Mouse (Mus musculus): ENCODE measurements at regions not wholly inside any gene's neighbourhood (a gene's known extent, or its start where the extent isn't known, plus 50 kb on each side); places are given as distances from the start of the nearest gene placed in this dataset.

- no peak for DNase-seq (ENCODE audit: low spot score)
Measured at GRCm38 (mm10) chr7:37230641-37231347, 532.9 kb downstream of the Tshz3 start.

- DNase-seq (ENCODE audit: low spot score): no peak
Measured at GRCm38 (mm10) chr7:37240832-37241231, 532.6 kb downstream of the Zfp536 start.

- DNase-seq (ENCODE audit: low spot score): no peak
Measured at GRCm38 (mm10) chr7:37241781-37242180, 531.7 kb downstream of the Zfp536 start.

DNA sequence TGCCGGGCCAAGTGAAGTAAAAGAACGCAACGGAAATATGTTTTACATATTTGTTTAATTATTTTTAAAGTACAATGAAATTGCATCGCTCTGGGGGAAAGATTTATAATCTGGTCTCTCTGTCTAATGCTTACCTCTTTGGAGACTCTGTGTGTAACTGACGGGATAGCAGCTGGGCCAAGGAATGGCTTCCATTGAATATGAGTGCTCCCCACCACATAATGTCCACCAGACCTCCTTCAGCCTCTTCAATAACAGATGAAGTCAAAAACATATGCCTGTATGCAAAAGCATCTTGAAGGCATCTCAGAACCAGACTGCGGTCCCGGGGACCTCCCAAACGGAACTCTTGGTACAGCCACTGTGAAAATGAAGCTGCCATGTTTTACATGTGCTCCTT, 531.0 kb downstream of the Zfp536 start:
- no peak for DNase-seq (ENCODE audit: low spot score)

GRCm38 (mm10) chr7:37246156-37246555, 527.3 kb downstream of the Zfp536 start:
- DNase-seq (ENCODE audit: low spot score): no peak

DNA sequence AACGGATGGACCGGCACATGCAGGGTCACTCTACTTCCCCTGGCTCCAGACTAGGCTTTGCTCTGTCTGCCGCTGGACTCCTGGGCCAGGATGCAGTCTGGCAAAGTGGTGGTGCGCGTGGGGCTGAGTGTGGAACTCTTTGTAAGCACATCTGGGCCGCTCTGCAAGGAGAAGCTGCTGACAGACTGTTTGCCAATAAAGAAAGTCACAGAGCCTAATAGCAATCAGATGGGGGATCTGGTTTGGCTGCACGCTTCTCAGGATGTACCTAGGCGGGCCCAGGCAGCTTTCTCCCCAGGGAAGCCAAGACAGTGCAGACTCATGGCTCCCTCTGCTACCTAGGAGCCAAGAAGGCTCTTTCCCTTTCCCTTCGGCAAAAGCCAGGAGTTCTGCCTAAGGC, 519.0 kb downstream of the Zfp536 start:
- no peak for DNase-seq (ENCODE audit: low spot score)

- no peak for DNase-seq (ENCODE audit: low spot score)
Measured at GRCm38 (mm10) chr7:37255840-37256239, 517.6 kb downstream of the Zfp536 start.

DNA sequence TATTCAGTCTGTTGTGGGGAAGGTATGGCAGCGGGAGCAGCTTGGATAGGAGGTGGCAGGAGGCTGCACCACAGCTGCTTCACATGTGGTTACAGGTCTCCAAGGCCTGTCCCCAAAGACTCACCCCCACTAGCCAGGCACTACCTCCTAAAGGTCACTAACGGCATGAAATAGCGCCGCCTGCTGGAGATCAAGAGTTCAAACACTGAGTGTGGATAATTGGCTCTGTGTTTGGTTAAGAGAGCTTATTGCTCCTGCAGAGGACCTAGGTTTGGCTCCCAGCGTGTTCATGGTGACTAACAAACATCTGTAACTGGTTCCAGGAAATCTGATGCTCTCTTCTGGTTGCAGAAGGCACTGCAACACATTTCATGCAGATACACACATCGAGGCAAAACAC, 514.1 kb downstream of the Zfp536 start:
- DNase-seq (ENCODE audit: low spot score): no peak

DNA sequence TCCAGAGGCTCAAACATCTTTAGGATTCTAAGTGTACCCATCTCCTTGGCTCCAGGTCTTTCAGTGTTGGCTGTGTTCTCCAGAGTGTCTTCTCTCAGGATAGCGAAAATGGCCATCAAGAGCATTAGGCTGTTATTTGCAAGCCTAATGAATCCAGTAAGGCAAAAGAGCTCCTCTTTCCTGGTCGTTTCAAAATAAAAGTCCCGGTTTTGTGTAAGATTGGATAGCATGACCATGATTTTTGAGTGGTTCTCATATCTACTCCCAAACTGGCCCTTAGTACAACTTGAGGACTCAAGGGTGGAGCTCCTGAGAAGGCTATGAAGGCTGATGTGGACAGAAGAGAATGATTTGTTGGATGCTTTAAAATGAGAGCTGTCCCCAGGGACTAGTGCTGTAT, 510.6 kb downstream of the Zfp536 start:
- DNase-seq (ENCODE audit: low spot score): no peak

DNA sequence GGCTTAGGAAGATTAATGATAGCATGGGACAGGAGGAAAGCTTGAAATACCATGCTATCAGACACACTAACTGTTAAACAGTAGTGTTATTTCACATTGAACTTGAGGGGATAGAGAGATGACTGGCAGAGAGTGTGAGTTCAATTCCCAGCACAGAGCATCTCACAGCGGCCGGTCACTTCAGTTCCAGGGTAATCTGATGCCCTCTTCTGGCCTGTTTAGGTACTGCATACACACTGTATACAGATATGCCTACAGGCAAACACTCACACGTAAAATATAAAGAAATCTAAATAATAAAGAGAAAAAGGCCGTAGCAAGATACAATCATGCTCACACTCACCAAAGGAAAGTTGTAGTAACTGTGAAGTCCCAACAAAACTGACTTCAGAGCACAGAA, 506.0 kb downstream of the Zfp536 start:
- DNase-seq (ENCODE audit: low spot score): no peak

GRCm38 (mm10) chr7:37270841-37271240, 502.6 kb downstream of the Zfp536 start:
- DNase-seq (ENCODE audit: low spot score): no peak

DNA sequence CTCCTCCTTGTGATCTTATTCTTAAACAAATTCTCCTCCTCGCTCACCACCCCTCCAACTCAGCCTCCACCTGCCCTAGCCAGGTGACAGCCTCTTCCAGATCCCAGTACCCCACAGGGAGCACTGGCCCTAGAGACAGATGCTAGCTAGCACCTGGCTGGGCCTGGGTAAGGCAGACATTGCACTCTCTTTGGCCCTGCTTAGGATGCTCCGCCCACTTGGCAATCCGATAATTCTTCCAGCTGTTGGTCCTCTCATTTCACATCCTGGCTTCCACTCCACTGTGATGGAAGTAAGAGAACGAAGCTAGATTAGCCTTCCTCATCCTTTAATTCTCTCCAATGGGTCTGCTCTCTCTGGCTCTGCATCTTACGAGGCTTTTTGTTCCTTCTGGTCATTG, 483.4 kb downstream of the Zfp536 start:
- no peak for DNase-seq (ENCODE audit: low spot score)

DNA sequence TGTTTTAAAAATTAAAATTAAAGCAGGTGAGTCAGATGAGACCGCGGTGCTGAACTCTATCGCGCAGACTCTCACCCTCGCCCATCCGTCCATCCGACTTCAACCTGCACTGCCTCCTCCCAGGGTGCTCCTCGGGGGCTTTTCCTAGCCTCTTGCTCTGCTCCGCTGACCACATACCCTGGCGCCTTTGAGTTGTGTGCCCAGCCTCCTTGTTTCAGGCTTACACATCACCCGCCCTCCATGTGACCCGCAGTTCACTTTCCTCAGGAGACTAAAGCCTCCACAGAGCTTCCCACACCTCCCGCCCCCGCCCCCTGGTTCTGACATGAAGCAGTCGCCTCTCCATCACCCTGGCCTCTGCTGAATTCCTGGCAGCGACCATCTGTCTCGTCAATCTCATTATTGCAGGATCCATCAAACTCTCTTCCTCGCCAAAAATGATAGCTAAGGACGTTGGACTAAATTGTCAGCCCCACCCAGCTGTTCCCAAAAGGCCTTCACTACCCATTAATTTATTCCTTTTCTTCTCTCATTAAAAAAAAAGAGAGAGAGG, 482.9 kb downstream of the Zfp536 start:
- DNase-seq (ENCODE audit: low spot score): no peak

GRCm38 (mm10) chr7:37291726-37292125, 481.7 kb downstream of the Zfp536 start:
- DNase-seq (ENCODE audit: low spot score): no peak

- DNase-seq (ENCODE audit: low spot score): no peak
Measured at GRCm38 (mm10) chr7:37292554-37292953, 480.9 kb downstream of the Zfp536 start.

DNA sequence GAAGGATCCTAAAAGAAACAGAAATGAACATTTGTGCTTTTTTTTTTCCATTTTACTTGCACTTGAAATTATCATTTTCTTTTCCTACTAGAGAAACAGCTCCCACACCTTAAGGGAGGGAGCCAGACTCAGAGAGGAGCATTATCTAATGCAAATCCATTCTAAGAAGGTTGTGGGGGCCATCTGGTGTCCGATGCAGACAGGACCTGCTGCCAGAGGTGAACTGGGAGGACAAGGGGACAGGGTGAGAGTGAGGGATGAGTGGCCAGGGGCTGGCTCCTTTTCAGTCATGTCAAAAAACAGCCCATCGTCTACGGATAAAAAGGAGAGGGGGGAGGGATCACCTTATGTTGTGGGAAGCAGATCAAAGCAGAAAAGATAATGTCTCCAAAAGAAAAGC, 474.6 kb downstream of the Zfp536 start:
- DNase-seq (ENCODE audit: low spot score): no peak

GRCm38 (mm10) chr7:37305463-37305862, 468.0 kb downstream of the Zfp536 start:
- no peak for DNase-seq (ENCODE audit: low spot score)

GRCm38 (mm10) chr7:37307191-37307590, 466.2 kb downstream of the Zfp536 start:
- no peak for DNase-seq (ENCODE audit: low spot score)

GRCm38 (mm10) chr7:37324653-37325052, 448.8 kb downstream of the Zfp536 start:
- DNase-seq (ENCODE audit: low spot score): no peak

DNA sequence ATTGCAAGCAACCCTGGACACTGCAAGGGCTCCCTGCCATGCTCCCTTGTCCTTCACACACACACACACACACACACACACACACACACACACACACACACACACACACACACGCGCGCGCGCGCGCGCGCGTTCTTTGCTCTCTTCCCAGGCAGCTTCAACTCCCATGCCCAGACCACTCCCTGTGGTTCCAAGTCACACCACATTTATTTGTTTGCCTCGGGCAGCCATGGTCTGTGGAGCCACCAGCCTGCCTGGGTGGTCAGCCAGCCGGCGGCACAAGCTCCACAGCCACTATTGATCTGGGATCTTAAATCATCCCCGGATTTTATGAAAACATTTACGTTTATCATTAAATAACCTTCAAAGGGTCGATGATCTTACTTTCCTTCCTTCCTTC, 440.0 kb downstream of the Zfp536 start:
- no peak for DNase-seq (ENCODE audit: low spot score)

- no peak for DNase-seq (ENCODE audit: low spot score)
Measured at GRCm38 (mm10) chr7:37335212-37335611, 438.2 kb downstream of the Zfp536 start.

- DNase-seq (ENCODE audit: low spot score): no peak
Measured at GRCm38 (mm10) chr7:37336171-37336850, 437.1 kb downstream of the Zfp536 start.
